Mouse (Mus musculus) naive thymus-derived CD4-positive, alpha-beta T cell, adult 2 months (primary cell): ENCODE measurements at regions not wholly inside any gene's neighbourhood (a gene's known extent, or its start where the extent isn't known, plus 50 kb on each side); places are given as distances from the start of the nearest gene placed in this dataset.

Experiments
- DNase-seq: peaks from one replicate; pipeline ENCODE4 v3.0.0-alpha.2; 2011; ENCODE audit warnings: low read depth

DNA sequence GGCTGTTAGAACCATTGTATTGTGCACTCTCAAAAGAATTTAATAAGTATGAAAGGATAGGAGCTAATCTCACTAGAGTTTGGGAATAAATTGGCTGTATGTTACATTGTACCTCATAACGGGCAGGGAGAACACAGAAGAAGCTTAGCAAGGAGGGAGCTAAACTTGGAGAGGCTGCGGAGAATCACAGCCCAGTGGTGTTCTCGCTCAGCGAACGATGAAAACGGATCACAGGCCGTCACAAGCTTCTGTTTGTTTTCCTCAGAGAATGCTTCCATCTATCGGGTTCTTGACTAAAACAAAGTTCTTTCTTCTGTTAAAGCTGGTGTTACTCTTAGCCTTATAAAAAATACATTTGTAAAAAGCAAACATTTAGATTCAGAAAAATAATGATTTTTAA lies 178.2 kb upstream of the Rnd3 start:
- no peak for DNase-seq

DNA sequence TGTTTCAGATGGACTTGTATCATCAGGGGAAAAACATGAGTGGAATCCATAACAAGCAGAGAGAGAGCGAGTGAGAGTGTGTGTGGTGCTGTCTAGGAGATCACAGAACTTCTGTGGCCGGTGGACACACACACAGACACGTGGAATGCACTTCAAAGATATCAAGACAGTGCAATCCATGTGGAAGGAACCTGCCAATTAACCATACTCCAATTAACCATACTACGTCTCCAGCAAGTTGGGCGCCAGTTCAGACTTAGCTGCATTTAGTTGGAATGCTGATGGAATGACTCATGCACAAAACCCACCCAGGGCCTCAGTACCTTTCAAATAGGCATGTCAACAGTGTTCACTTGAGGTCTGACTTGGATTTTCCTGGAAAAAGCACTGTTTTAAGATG lies 172.8 kb upstream of the Rnd3 start:
- no peak for DNase-seq

GRCm38 (mm10) chr2:51316452-51316851 lies 167.5 kb upstream of the Rnd3 start:
- no peak for DNase-seq

DNA sequence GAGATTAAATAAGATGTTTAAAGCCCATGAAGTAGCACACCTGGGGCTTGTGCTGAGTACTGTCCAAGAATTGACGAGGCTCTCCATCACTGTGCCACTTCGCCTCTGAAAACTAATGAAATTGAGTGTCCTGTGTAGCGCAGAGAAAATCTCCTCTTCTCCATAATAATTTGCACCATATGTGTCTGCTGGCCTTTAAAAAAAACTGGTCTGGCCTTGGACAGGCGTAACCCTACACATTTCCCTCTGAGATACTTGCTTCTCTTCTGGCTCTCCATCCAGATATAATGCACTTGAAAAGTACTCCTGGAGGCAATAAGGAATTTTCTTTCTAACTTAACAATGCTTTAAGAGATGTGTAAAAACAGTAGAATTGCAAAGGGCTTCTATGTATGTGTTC lies 164.5 kb upstream of the Rnd3 start:
- DNase-seq, result no peak

- no peak for DNase-seq
These were observed 157.3 kb upstream of the Rnd3 start for GRCm38 (mm10) chr2:51306257-51306656.

- DNase-seq, result no peak
These were observed 156.5 kb upstream of the Rnd3 start for GRCm38 (mm10) chr2:51305411-51305810.

- no peak for DNase-seq
These were observed 155.8 kb upstream of the Rnd3 start for GRCm38 (mm10) chr2:51304694-51305093.

- DNase-seq, result no peak
These were observed 141.8 kb upstream of the Rnd3 start for GRCm38 (mm10) chr2:51290659-51291260.

- DNase-seq, result no peak
These were observed 139.8 kb upstream of the Rnd3 start for GRCm38 (mm10) chr2:51288678-51289077.

GRCm38 (mm10) chr2:51285632-51286031 lies 136.7 kb upstream of the Rnd3 start:
- DNase-seq, result no peak

- DNase-seq, result no peak
These were observed 135.9 kb upstream of the Rnd3 start for GRCm38 (mm10) chr2:51284781-51285225.

- DNase-seq, result no peak
These were observed 130.6 kb upstream of the Rnd3 start for GRCm38 (mm10) chr2:51279396-51280045.

DNA sequence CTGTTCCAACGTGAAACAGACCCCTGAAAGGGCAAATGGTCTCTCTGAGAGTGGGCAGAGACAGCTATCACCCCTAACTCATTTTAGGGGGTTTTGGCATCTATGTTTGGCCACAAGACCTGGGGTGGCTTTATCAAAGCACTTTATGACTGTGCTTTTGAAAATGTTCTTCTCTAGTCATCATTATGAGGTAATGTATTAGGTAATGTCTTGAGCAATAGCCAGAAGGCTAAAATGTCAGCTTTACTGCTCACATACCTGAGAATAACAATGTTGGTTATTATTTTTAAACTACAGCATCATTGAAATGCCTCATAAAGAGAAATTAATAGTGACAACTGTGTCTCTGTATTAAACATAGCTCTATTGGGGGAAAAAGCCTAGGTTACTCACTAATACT lies 129.9 kb upstream of the Rnd3 start:
- no peak for DNase-seq

GRCm38 (mm10) chr2:51278356-51278755 lies 129.4 kb upstream of the Rnd3 start:
- DNase-seq, result no peak

GRCm38 (mm10) chr2:51276591-51276990 lies 127.7 kb upstream of the Rnd3 start:
- DNase-seq, result no peak

- no peak for DNase-seq
These were observed 124.4 kb upstream of the Rnd3 start for GRCm38 (mm10) chr2:51273300-51273699.

GRCm38 (mm10) chr2:51268532-51268931 lies 119.6 kb upstream of the Rnd3 start:
- DNase-seq, result no peak

- DNase-seq, result no peak
These were observed 118.8 kb upstream of the Rnd3 start for GRCm38 (mm10) chr2:51267662-51268061.

DNA sequence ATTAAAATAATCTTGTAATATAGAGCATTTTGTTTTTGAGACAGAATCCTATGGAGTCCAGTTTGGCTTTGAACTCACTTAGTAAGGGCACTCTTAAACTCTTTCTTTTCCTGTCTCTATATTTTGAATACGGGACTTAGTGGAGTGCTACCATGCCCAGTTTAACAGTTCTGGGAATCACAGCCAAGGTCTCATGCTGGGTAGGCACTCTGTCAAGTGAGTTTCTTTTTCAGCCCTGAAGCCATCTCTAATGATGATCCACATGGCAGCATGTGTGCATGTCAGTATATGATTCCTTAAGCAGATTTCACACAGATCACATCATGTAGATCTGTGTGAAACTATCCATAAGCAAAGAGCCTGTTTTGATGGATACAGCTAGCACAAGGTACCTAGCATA lies 113.6 kb upstream of the Rnd3 start:
- no peak for DNase-seq

GRCm38 (mm10) chr2:51250798-51251197 lies 101.9 kb upstream of the Rnd3 start:
- no peak for DNase-seq

DNA sequence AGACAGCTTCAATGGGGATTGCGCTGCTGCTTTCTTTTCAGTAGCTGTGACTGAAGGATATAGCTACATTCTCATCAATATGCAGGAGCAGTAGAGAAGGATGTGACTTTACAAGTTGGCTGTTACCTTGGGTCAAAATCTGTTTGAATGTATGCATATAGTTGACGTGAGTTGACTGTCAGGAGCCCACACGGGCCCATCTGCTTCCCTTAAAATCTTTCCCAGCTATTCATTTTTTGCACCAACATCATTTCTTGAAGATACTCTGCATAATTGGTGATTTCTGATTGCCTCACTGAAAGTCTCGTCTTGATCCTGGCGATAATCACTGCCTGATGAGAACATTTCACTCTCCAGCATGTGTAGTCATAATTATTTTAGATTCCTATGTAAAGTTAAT lies 92.7 kb upstream of the Rnd3 start:
- DNase-seq, result no peak

DNA sequence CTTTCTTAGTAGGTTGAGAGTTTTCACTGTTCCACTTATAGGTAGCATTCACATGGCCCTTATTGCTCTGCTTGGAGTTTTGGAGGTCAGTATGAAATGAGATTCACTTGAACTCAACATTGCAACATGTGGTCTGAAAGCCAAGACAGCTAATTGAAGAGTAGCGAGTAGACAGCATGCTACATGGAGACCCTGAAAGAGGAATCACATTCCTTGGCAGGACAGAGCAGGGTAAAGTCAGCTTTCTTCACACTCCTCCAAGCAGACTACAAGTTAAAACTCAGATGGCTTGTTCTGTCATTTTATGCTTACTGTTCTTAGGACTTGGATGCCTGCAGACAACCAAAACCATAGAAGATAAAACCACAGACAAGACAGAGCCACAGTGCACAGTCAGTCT lies 91.1 kb upstream of the Rnd3 start:
- DNase-seq, result no peak

GRCm38 (mm10) chr2:51238992-51239391 lies 90.1 kb upstream of the Rnd3 start:
- no peak for DNase-seq
